20 mouse cellular contexts compared by ENCODE assay signal in the genomic region with DNA sequence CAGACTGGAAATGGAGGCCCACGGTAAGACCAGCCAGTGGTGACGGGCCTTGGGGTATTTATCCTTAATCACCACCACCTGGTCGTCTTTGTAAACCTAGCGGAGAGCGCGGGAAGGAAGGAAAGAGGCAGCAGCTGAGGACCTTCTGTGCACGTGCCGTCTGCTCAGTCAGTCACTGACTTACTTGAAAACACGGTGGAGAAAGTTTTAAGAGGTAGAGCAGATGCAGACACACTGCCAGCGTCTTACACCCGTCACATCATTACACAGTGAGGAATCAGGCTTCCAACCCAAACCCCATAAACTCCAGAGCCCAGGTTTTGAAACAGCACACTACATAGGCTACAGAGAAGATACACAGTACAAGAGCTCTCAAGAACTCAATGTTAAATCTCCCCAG.
"Had no signal": no experiment of that assay in that cellular context is flagged by ENCODE, and none has a peak within 500 bp of the region (broad histone marks: within the 10 kb centered on the region; RNA-seq: fewer than 3 reads in every experiment).

No protein-coding gene starts in this region.

- H3K27ac ChIP-seq: lung, embryonic 15.5 days; midbrain, embryonic 10.5 days; midbrain, embryonic 12.5 days; neural tube, embryonic 13.5 days; neural tube, embryonic 15.5 days had no signal

- H3K4me1 ChIP-seq: lung, embryonic 15.5 days; midbrain, embryonic 10.5 days; midbrain, embryonic 12.5 days; neural tube, embryonic 13.5 days; neural tube, embryonic 15.5 days had no signal

- H3K9ac ChIP-seq: lung, embryonic 15.5 days; midbrain, embryonic 12.5 days; neural tube, embryonic 13.5 days; neural tube, embryonic 15.5 days had no signal

- H3K27me3 ChIP-seq: lung, embryonic 15.5 days; midbrain, embryonic 12.5 days; neural tube, embryonic 13.5 days; neural tube, embryonic 15.5 days had no signal

- DNase-seq: lung, adult 2 months; lung, postnatal 14 days; lung, postnatal 36 days; midbrain, embryonic 14.5 days; retina, postnatal 1 day; right cerebral cortex, adult 18-20 months; right cerebral cortex, postnatal 25 days; right cerebral cortex, postnatal 4 days; spleen, adult 18-20 months; thymus, adult 18-20 months; thymus, postnatal 14 days; thymus, postnatal 36 days had no signal

- H3K9me3 ChIP-seq: lung, embryonic 15.5 days; midbrain, embryonic 10.5 days; midbrain, embryonic 12.5 days; neural tube, embryonic 13.5 days; neural tube, embryonic 15.5 days had no signal

- H3K4me2 ChIP-seq: lung, embryonic 15.5 days; midbrain, embryonic 12.5 days; neural tube, embryonic 13.5 days; neural tube, embryonic 15.5 days had no signal

- H3K4me3 ChIP-seq: lung, embryonic 15.5 days; midbrain, embryonic 10.5 days; midbrain, embryonic 12.5 days; myocyte; neural tube, embryonic 13.5 days; neural tube, embryonic 15.5 days had no signal

- ATAC-seq: lung, postnatal 0 days; midbrain, embryonic 16.5 days had no signal
